Mouse (Mus musculus) heart, embryonic 10.5 days (tissue): Measurements from ENCODE around the gene Samd4b. TPM values are rescaled to one million over a fixed set of nuclear protein-coding genes. Genes with fewer than 3 reads are reported as not detected.

Source experiments
- DNase-seq: peaks from one replicate; pipeline ENCODE4 v3.0.0-alpha.2; 2017; ENCODE audit warnings: low spot score
- H3K27ac ChIP-seq: fragments of 300-500 bp; sonication (generic); 2 replicates; pipeline ENCODE4 v1.5.1; 2016; ENCODE audit warnings: mild to moderate bottlenecking
- H3K27me3 ChIP-seq: fragments of 300-500 bp; sonication (generic); 2 replicates; pipeline ENCODE4 v1.6.1; 2016; ENCODE audit warnings: mild to moderate bottlenecking; ENCODE audit not compliant: poor library complexity, insufficient read depth, severe bottlenecking
- H3K36me3 ChIP-seq: fragments of 300-500 bp; sonication (generic); 2 replicates; pipeline ENCODE4 v1.6.1; 2016; ENCODE audit warnings: mild to moderate bottlenecking, moderate library complexity
- H3K4me1 ChIP-seq: fragments of 300-500 bp; sonication (generic); 2 replicates; pipeline ENCODE4 v1.6.1; 2016; ENCODE audit warnings: mild to moderate bottlenecking
- H3K4me3 ChIP-seq: fragments of 300-500 bp; sonication (generic); 2 replicates; pipeline ENCODE4 v1.5.1; 2016; ENCODE audit warnings: mild to moderate bottlenecking, moderate library complexity
- H3K9me3 ChIP-seq: fragments of 300-500 bp; sonication (generic); 2 replicates; pipeline ENCODE4 v1.6.1; 2016; ENCODE audit warnings: mild to moderate bottlenecking, moderate library complexity
- WGBS: fragments of 180-500 bp; shearing (Covaris S2); methylation state at CpG from one replicate; pipeline ENCODE4 v1.1.7; 2016; 5-methylcytosine and 5-hydroxymethylcytosine counted together
- polyA plus RNA-seq: library from polyadenylated mRNA; unstranded; fragments of >200 nt; fragmentation: Nextera tagmentation; extraction: Ambion mirVana; gene quantifications from 2 replicates; pipeline ENCODE4 v1.2.1, GENCODE M21; 2016

The Samd4b gene
- polyA plus RNA-seq, 1 experiment from 2014 or later, result 29.7 TPM

GRCm38 (mm10) chr7:28378769-28379651, 218.9 kb downstream of the Samd4b start:
- WGBS, result under 1% methylated on average over 53 of the region's 53 CpGs
- no peaks in the 10 kb centered on the region for H3K9me3 ChIP-seq
- peak; percentile 95 for DNase-seq
- peak overlapping the region; percentile 80 for H3K4me3 ChIP-seq
- peaks cover 83% of the 10 kb centered on the region for H3K4me1 ChIP-seq
- peaks cover 9% of the 10 kb centered on the region for H3K36me3 ChIP-seq
- H3K27ac ChIP-seq, result peak overlapping the region; percentile 97
- no peaks in the 10 kb centered on the region for H3K27me3 ChIP-seq

GRCm38 (mm10) chr7:28378066-28378690, 219.8 kb downstream of the Samd4b start:
- 33% methylated on average over 32 of the region's 32 CpGs for WGBS
- H3K27ac ChIP-seq, result peak overlapping the region; percentile 97
- DNase-seq, result no peak
- peak overlapping the region; percentile 80 for H3K4me3 ChIP-seq
- H3K27me3 ChIP-seq, result no peaks in the 10 kb centered on the region
- H3K4me1 ChIP-seq, result peaks cover 81% of the 10 kb centered on the region
- H3K9me3 ChIP-seq, result no peaks in the 10 kb centered on the region
- peaks cover 9% of the 10 kb centered on the region for H3K36me3 ChIP-seq

GRCm38 (mm10) chr7:28377190-28378065, 220.5 kb downstream of the Samd4b start:
- no peaks in the 10 kb centered on the region for H3K27me3 ChIP-seq
- peaks cover 9% of the 10 kb centered on the region for H3K36me3 ChIP-seq
- 64% methylated on average over 18 of the region's 18 CpGs for WGBS
- peak overlapping the region; percentile 97 for H3K27ac ChIP-seq
- H3K4me3 ChIP-seq, result peak overlapping the region; percentile 80
- peaks cover 73% of the 10 kb centered on the region for H3K4me1 ChIP-seq
- H3K9me3 ChIP-seq, result no peaks in the 10 kb centered on the region
- DNase-seq, result no peak

GRCm38 (mm10) chr7:28376011-28376771, 221.8 kb downstream of the Samd4b start:
- DNase-seq, result peak; percentile 90
- Histone ChIP-seq H3K4me1 (peaks cover 61% of the 10 kb centered on the region), H3K36me3 (peaks cover 9% of the 10 kb centered on the region), H3K27ac (peak overlapping the region; percentile 97), H3K4me3 (peak overlapping the region; percentile 55), H3K27me3 (no peaks in the 10 kb centered on the region), H3K9me3 (no peaks in the 10 kb centered on the region)
- 2% methylated on average over 30 of the region's 30 CpGs for WGBS

GRCm38 (mm10) chr7:28375176-28375921, 222.6 kb downstream of the Samd4b start:
- peak; percentile 97 for DNase-seq
- Histone ChIP-seq H3K27me3 (no peaks in the 10 kb centered on the region), H3K4me1 (peaks cover 60% of the 10 kb centered on the region), H3K36me3 (peaks cover 9% of the 10 kb centered on the region), H3K4me3 (peak overlapping the region; percentile 55), H3K9me3 (no peaks in the 10 kb centered on the region), H3K27ac (peak overlapping the region; percentile 97)
- WGBS, result under 1% methylated on average over 36 of the region's 36 CpGs

- Histone ChIP-seq H3K4me3 (peak overlapping the region; percentile 55), H3K4me1 (peaks cover 64% of the 10 kb centered on the region)
Measured at GRCm38 (mm10) chr7:28374647-28375046, 223.3 kb downstream of the Samd4b start.

GRCm38 (mm10) chr7:28373891-28374495, 224.0 kb downstream of the Samd4b start:
- DNase-seq, result no peak
- peak overlapping the region; percentile 97 for H3K27ac ChIP-seq
- H3K9me3 ChIP-seq, result no peaks in the 10 kb centered on the region
- 82% methylated on average over 7 of the region's 7 CpGs for WGBS
- peaks cover 65% of the 10 kb centered on the region for H3K4me1 ChIP-seq
- no peaks in the 10 kb centered on the region for H3K27me3 ChIP-seq
- H3K36me3 ChIP-seq, result peaks cover 23% of the 10 kb centered on the region
- peak overlapping the region; percentile 22; the same call in 1 of the 2 replicates for H3K4me3 ChIP-seq

More at GRCm38 (mm10) chr7:28374647-28375046, 223.3 kb downstream of the Samd4b start:
- Histone ChIP-seq H3K36me3 (peaks cover 16% of the 10 kb centered on the region), H3K9me3 (no peaks in the 10 kb centered on the region), H3K27me3 (no peaks in the 10 kb centered on the region), H3K27ac (peak overlapping the region; percentile 97)
- WGBS, result 74% methylated on average over 10 of the region's 10 CpGs
- DNase-seq, result no peak

GRCm38 (mm10) chr7:28373131-28373581, 224.8 kb downstream of the Samd4b start:
- 1% methylated on average over 9 of the region's 9 CpGs for WGBS
- peaks cover 68% of the 10 kb centered on the region for H3K4me1 ChIP-seq

GRCm38 (mm10) chr7:28372251-28373108, 225.5 kb downstream of the Samd4b start, which contains the start of gene Plekhg2:
TSS of gene Plekhg2 (minus strand) at chr7:28372599.
- Histone ChIP-seq H3K4me3 (peak within 1 kb of the TSS; percentile 87), H3K36me3 (peaks cover 33% of the 10 kb centered on the region), H3K4me1 (peaks cover 65% of the 10 kb centered on the region), H3K9me3 (no peaks in the 10 kb centered on the region), H3K27ac (peak within 1 kb of the TSS; percentile 96), H3K27me3 (no peaks in the 10 kb centered on the region)
- WGBS, result under 1% methylated on average over 59 of the region's 66 CpGs
- DNase-seq, result peak; percentile 99

More at GRCm38 (mm10) chr7:28373131-28373581, 224.8 kb downstream of the Samd4b start:
- Histone ChIP-seq H3K27ac (peak overlapping the region; percentile 96), H3K27me3 (no peaks in the 10 kb centered on the region), H3K36me3 (peaks cover 31% of the 10 kb centered on the region), H3K4me3 (peak overlapping the region; percentile 87), H3K9me3 (no peaks in the 10 kb centered on the region)
- DNase-seq, result no peak

- peak overlapping the region; percentile 96 for H3K27ac ChIP-seq
- H3K4me3 ChIP-seq, result peak overlapping the region; percentile 87
- H3K4me1 ChIP-seq, result peaks cover 56% of the 10 kb centered on the region
- WGBS, result under 1% methylated on average over 43 of the region's 43 CpGs
- DNase-seq, result no peak
- peaks cover 38% of the 10 kb centered on the region for H3K36me3 ChIP-seq
- H3K27me3 ChIP-seq, result no peaks in the 10 kb centered on the region
- no peaks in the 10 kb centered on the region for H3K9me3 ChIP-seq
Measured at GRCm38 (mm10) chr7:28371514-28371989, 226.4 kb downstream of the Samd4b start.
